Mouse (Mus musculus): ENCODE measurements around the gene Noto. TPM values are rescaled to one million over a fixed set of nuclear protein-coding genes. Genes with fewer than 3 reads are reported as not detected.
"Not testable (repeated sequence)": the region's sequence is repeated elsewhere in the genome, so short reads cannot be mapped to it uniquely, and the experiment has no call there.

The Noto gene
- polyA plus RNA-seq, 1 experiment from 2014 or later: not detected

DNA sequence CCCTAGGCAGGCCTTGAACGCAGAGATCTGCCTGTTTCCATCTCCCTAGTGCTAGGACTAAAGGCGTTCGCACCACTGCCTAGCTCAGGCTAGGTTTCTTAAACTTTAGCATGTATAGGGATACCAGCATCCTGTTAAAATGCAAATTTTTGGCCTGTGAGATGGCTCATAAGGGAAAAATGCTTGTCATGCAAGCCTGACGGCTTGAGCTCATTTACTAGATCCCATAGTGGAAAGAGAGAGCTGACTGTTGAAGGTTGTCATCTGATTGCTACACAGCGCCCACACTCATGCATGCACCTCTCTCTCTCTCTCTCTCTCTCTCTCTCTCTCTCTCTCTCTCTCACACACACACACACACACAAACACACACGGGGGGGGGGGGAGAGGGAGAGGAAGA is 12.9 kb downstream of the Noto start:
- H3K9ac ChIP-seq (ENCODE audit: low read depth, low read length): no peak overlapping the region
- H3K36me3 ChIP-seq (ENCODE audit: insufficient read depth, low read length): peaks cover 33% of the 10 kb centered on the region; the same call in 1 of the 2 replicates
- TF ChIP-seq CTCF (IDR thresholded peaks at IDR 0.05; ENCODE audit: low read depth): no peak
- H3K4me2 ChIP-seq (ENCODE audit: low read length): no peak overlapping the region
- no peaks in the 10 kb centered on the region for H3K27me3 ChIP-seq (ENCODE audit: insufficient read depth, low read length)
- no peak overlapping the region for H3K27ac ChIP-seq
- H3K4me1 ChIP-seq (replicated peaks; ENCODE audit: insufficient read depth, low read length): 0 out of 2 replicates have a peak, but pooled peaks cover 6% of the 10 kb centered on the region
- no peak overlapping the region for H3K4me3 ChIP-seq (replicated peaks; ENCODE audit: low read depth, low read length)
- ATAC-seq (replicated peaks; ENCODE audit: low FRiP score, low read depth): no peak
- no peak for DNase-seq (ENCODE audit: low spot score)
- no peaks in the 10 kb centered on the region for H3K9me3 ChIP-seq (replicated peaks; ENCODE audit: low read length)
- 81% methylated on average over 5 of the region's 6 CpGs for WGBS

DNA sequence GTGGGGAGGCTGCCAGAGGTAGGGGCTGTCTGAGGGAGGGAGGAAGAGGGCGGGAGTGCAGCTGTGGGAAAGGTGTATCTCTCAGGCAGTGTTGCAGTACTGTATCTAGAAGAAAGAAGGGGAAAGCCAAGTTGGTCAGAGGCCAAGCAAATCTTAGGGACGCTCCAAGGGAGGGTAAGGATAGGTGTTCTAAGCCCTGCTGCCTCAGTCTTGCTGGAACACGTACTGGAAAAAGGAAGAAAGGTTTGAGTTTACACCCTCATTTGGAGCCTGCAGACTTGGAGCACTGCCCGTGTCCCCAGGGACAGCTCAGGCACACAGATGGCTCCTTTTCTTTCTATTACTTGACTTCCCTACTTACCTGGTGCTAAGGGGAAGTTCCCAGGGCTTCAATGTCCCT is 17.5 kb downstream of the Noto start:
- no peaks in the 10 kb centered on the region for H3K9me3 ChIP-seq (replicated peaks; ENCODE audit: low read length)
- TF ChIP-seq CTCF (IDR thresholded peaks at IDR 0.05; ENCODE audit: low read depth): no peak
- no peaks in the 10 kb centered on the region for H3K27me3 ChIP-seq (ENCODE audit: insufficient read depth, low read length)
- H3K27ac ChIP-seq: no peak overlapping the region
- 87% methylated on average over 4 of the region's 4 CpGs for WGBS
- H3K9ac ChIP-seq (ENCODE audit: low read depth, low read length): no peak overlapping the region
- H3K4me1 ChIP-seq (replicated peaks; ENCODE audit: insufficient read depth, low read length): peaks cover 6% of the 10 kb centered on the region; the same call in 1 of the 2 replicates
- peaks cover 45% of the 10 kb centered on the region for H3K36me3 ChIP-seq (ENCODE audit: insufficient read depth, low read length)
- no peak overlapping the region for H3K4me2 ChIP-seq (ENCODE audit: low read length)
- DNase-seq (ENCODE audit: low spot score): no peak
- no peak for ATAC-seq (replicated peaks; ENCODE audit: low FRiP score, low read depth)
- H3K4me3 ChIP-seq (replicated peaks; ENCODE audit: low read depth, low read length): no peak overlapping the region

- Histone ChIP-seq H3K36me3 (ENCODE audit: insufficient read depth, low read length) (peaks cover 47% of the 10 kb centered on the region), H3K27me3 (ENCODE audit: insufficient read depth, low read length) (no peaks in the 10 kb centered on the region), H3K4me3 (replicated peaks; ENCODE audit: low read depth, low read length) (no peak overlapping the region), H3K4me1 (replicated peaks; ENCODE audit: insufficient read depth, low read length) (peaks cover 6% of the 10 kb centered on the region; the same call in 1 of the 2 replicates), H3K9ac (ENCODE audit: low read depth, low read length) (no peak overlapping the region), H3K4me2 (ENCODE audit: low read length) (no peak overlapping the region), H3K27ac (no peak overlapping the region; the same call in 1 of the 2 replicates), H3K9me3 (replicated peaks; ENCODE audit: low read length) (no peaks in the 10 kb centered on the region)
- no peak for TF ChIP-seq CTCF (IDR thresholded peaks at IDR 0.05; ENCODE audit: low read depth)
- DNase-seq (ENCODE audit: low spot score): no peak
- no peak for ATAC-seq (replicated peaks; ENCODE audit: low FRiP score, low read depth)
- 73% methylated on average over 3 of the region's 3 CpGs for WGBS
Measured at GRCm38 (mm10) chr6:85443488-85444233, 20.0 kb downstream of the Noto start.

GRCm38 (mm10) chr6:85444266-85444965 is 20.7 kb downstream of the Noto start:
- Histone ChIP-seq H3K9ac (ENCODE audit: low read depth, low read length) (no peak overlapping the region), H3K4me2 (ENCODE audit: low read length) (no peak overlapping the region), H3K9me3 (replicated peaks; ENCODE audit: low read length) (no peaks in the 10 kb centered on the region), H3K4me3 (replicated peaks; ENCODE audit: low read depth, low read length) (no peak overlapping the region), H3K27me3 (ENCODE audit: insufficient read depth, low read length) (no peaks in the 10 kb centered on the region), H3K4me1 (replicated peaks; ENCODE audit: insufficient read depth, low read length) (peaks cover 6% of the 10 kb centered on the region; the same call in 1 of the 2 replicates), H3K36me3 (ENCODE audit: insufficient read depth, low read length) (peaks cover 40% of the 10 kb centered on the region), H3K27ac (0 out of 2 replicates have a peak overlapping the region, but pooled peaks have one; percentile 31)
- TF ChIP-seq CTCF (IDR thresholded peaks at IDR 0.05; ENCODE audit: low read depth): no peak
- no peak for ATAC-seq (replicated peaks; ENCODE audit: low FRiP score, low read depth)
- DNase-seq (ENCODE audit: low spot score): no peak
- WGBS: 83% methylated on average over 8 of the region's 8 CpGs

- Histone ChIP-seq H3K27me3 (ENCODE audit: insufficient read depth, low read length) (no peaks in the 10 kb centered on the region), H3K9me3 (replicated peaks; ENCODE audit: low read length) (no peaks in the 10 kb centered on the region), H3K36me3 (ENCODE audit: insufficient read depth, low read length) (peaks cover 33% of the 10 kb centered on the region; the same call in 1 of the 2 replicates), H3K9ac (ENCODE audit: low read depth, low read length) (no peak overlapping the region), H3K27ac (peak overlapping the region; percentile 31; the same call in 1 of the 2 replicates), H3K4me3 (replicated peaks; ENCODE audit: low read depth, low read length) (no peak overlapping the region), H3K4me2 (ENCODE audit: low read length) (no peak overlapping the region), H3K4me1 (replicated peaks; ENCODE audit: insufficient read depth, low read length) (peaks cover 6% of the 10 kb centered on the region; the same call in 1 of the 2 replicates)
- ATAC-seq (replicated peaks; ENCODE audit: low FRiP score, low read depth): peak; percentile 67
- WGBS: 28% methylated on average over 5 of the region's 5 CpGs
- peak; percentile 61 for DNase-seq (ENCODE audit: low spot score)
- TF ChIP-seq CTCF (IDR thresholded peaks at IDR 0.05; ENCODE audit: low read depth): no peak
Measured at GRCm38 (mm10) chr6:85445286-85445685, 21.6 kb downstream of the Noto start.

GRCm38 (mm10) chr6:85447351-85447750 is 23.7 kb downstream of the Noto start:
- no peaks in the 10 kb centered on the region for H3K27me3 ChIP-seq (ENCODE audit: insufficient read depth, low read length)
- no peak overlapping the region for H3K4me2 ChIP-seq (ENCODE audit: low read length)
- DNase-seq (ENCODE audit: low spot score): no peak
- H3K9me3 ChIP-seq (replicated peaks; ENCODE audit: low read length): no peaks in the 10 kb centered on the region
- no peak overlapping the region for H3K4me3 ChIP-seq (replicated peaks; ENCODE audit: low read depth, low read length)
- no peak for TF ChIP-seq CTCF (IDR thresholded peaks at IDR 0.05; ENCODE audit: low read depth)
- no peak overlapping the region for H3K27ac ChIP-seq
- 79% methylated on average over 6 of the region's 6 CpGs for WGBS
- H3K36me3 ChIP-seq (ENCODE audit: insufficient read depth, low read length): peaks cover 16% of the 10 kb centered on the region; the same call in 1 of the 2 replicates
- no peak for ATAC-seq (replicated peaks; ENCODE audit: low FRiP score, low read depth)
- H3K4me1 ChIP-seq (replicated peaks; ENCODE audit: insufficient read depth, low read length): peaks cover 6% of the 10 kb centered on the region; the same call in 1 of the 2 replicates
- no peak overlapping the region for H3K9ac ChIP-seq (ENCODE audit: low read depth, low read length)

GRCm38 (mm10) chr6:85450140-85450539 is 26.5 kb downstream of the Noto start:
- not testable (repeated sequence) for H3K27me3 ChIP-seq (ENCODE audit: insufficient read depth, low read length); DNase-seq (ENCODE audit: low spot score); ATAC-seq (replicated peaks; ENCODE audit: low FRiP score, low read depth); H3K27ac ChIP-seq; H3K9me3 ChIP-seq (replicated peaks; ENCODE audit: low read length); H3K4me3 ChIP-seq (replicated peaks; ENCODE audit: low read depth, low read length)
- peaks cover 16% of the 10 kb centered on the region; the same call in 1 of the 2 replicates for H3K36me3 ChIP-seq (ENCODE audit: insufficient read depth, low read length)
- 65% methylated on average over 1 of the region's 1 CpGs for WGBS
- H3K4me2 ChIP-seq (ENCODE audit: low read length): peak overlapping the region; percentile 97
- peaks cover 12% of the 10 kb centered on the region for H3K4me1 ChIP-seq (replicated peaks; ENCODE audit: insufficient read depth, low read length)
- 0 out of 2 replicates have a peak overlapping the region, but pooled peaks have one; percentile 85 for H3K9ac ChIP-seq (ENCODE audit: low read depth, low read length)

All from kidney, postnatal 0 days (tissue).